Mouse (Mus musculus): ENCODE measurements around the gene Zmiz1.

DNA sequence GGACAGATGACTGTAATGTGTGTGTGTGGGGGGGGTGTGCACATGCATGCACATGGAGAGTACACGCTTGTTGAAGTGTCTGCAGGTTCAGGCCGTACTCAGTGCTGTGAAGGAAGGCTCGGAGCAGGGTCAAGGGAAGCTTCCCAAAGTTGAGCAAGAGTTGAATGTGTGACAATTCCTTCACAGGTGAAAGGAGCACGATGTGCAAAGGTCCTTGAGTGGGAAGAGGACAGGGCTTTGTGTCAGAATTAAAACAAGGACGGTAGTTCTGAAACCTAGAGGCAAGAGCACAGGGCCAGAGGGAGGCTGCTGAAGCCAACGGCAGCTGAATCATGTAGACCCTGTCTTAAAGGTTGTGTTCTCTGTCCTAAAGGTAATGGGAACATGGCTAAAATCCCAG is 123.6 kb downstream of the Zmiz1 start:
- TF ChIP-seq CTCF (IDR thresholded peaks at IDR 0.05; ENCODE audit: low read depth) = no peak
- no peak for TF ChIP-seq EP300 (IDR thresholded peaks at IDR 0.05; ENCODE audit: low read depth)
